Mouse (Mus musculus): ENCODE results near the gene Lrrc51. TPM values are rescaled to one million over a fixed set of nuclear protein-coding genes. Genes with fewer than 3 reads are reported as not detected.
A peak's percentile ranks its signal among the peaks of the same experiment; 100 is the strongest.
"Not testable (repeated sequence)": the region's sequence is repeated elsewhere in the genome, so short reads cannot be mapped to it uniquely, and the experiment has no call there.

Gene Lrrc51
- total RNA-seq, 2 experiments from 2014 or later, result 4.1 to 4.2 TPM

DNA sequence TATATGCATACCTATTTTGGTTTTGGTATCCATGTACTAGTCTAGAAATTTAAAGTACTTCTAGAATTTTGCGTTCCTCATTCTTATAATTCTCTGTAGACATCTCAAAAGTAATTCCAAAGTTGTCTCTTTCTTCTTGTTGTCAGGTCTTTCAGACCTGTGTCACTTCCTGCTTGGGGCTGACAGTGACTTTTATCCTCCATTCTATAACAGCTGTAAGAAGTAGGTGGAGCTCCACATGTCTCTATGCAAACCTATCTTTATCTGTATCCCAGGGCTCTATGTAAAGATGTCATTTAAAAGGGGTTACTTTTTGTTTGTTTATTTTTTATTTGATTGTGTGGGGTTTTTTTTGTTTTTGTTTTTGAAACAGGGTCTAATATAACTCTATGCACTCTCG lies 29.9 kb upstream of the Lrrc51 start:
- no peak for TF ChIP-seq CTCF (IDR thresholded peaks at IDR 0.05)
- DNase-seq, result no peak
- intact Hi-C loops (cut with DNase I), result no loop called here
- H3K27ac ChIP-seq, result no peak overlapping the region
- no peak overlapping the region for H3K4me3 ChIP-seq

- no peak overlapping the region for H3K4me3 ChIP-seq
- DNase-seq, result no peak
- intact Hi-C loops (cut with DNase I), result no loop called here
- no peak for TF ChIP-seq CTCF (IDR thresholded peaks at IDR 0.05)
- H3K27ac ChIP-seq, result no peak overlapping the region
Observed at GRCm38 (mm10) chr7:101962829-101963228, 29.1 kb upstream of the Lrrc51 start.

- intact Hi-C loops (cut with DNase I), result no loop called here
- Histone ChIP-seq H3K4me3 (no peak overlapping the region), H3K27ac (no peak overlapping the region)
- TF ChIP-seq CTCF (IDR thresholded peaks at IDR 0.05), result no peak
- DNase-seq, result no peak
Observed at GRCm38 (mm10) chr7:101956911-101957310, 23.2 kb upstream of the Lrrc51 start.

- DNase-seq, result no peak
- intact Hi-C loops (cut with DNase I), result no loop called here
- no peak for TF ChIP-seq CTCF (IDR thresholded peaks at IDR 0.05)
- Histone ChIP-seq H3K27ac (no peak overlapping the region), H3K4me3 (no peak overlapping the region)
Observed at GRCm38 (mm10) chr7:101956481-101956880, 22.8 kb upstream of the Lrrc51 start.

DNA sequence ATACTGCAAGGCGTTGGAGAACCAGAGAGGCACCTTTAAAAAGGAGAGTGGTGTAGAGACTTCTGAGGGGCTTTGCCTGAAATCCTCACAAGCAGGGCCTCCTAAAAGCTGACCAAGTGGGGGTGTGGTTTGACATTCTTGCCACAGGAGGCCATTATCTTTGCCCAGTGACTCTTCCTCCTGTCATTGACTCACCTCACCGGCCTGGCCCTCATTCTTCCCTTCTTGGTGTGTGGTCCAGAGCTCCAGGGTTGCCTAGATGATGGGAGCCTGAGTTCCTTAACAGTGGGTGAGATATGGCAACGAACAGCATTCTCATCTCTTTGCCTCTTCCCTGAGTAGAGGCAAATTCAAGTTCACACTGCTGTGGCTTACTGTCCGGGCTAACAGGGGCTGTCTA lies 22.2 kb upstream of the Lrrc51 start:
- no peak for DNase-seq
- no peak overlapping the region for H3K27ac ChIP-seq
- no peak overlapping the region for H3K4me3 ChIP-seq
- intact Hi-C loops (cut with DNase I), result no loop called here
- no peak for TF ChIP-seq CTCF (IDR thresholded peaks at IDR 0.05)

DNA sequence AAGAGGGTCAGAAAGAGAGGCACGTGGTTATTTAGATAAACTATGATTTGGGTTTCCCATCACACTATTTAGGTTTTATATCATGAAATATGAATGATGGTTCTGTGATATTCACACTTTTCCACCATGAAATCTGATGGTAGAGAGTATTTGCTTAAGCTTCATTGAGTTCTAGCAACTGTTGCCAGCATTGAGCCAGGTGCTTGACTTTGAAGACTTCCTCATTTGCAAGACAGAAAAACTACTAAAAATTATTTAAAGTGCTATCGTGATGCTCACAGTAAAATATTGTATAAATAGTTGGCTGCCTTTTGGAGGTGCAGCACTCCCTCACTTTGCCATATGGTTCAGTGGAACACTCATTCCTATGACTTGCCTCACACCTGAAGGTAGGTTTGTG lies 21.6 kb upstream of the Lrrc51 start:
- DNase-seq, result no peak
- Histone ChIP-seq H3K27ac (no peak overlapping the region), H3K4me3 (no peak overlapping the region)
- intact Hi-C loops (cut with DNase I), result no loop called here
- no peak for TF ChIP-seq CTCF (IDR thresholded peaks at IDR 0.05)

DNA sequence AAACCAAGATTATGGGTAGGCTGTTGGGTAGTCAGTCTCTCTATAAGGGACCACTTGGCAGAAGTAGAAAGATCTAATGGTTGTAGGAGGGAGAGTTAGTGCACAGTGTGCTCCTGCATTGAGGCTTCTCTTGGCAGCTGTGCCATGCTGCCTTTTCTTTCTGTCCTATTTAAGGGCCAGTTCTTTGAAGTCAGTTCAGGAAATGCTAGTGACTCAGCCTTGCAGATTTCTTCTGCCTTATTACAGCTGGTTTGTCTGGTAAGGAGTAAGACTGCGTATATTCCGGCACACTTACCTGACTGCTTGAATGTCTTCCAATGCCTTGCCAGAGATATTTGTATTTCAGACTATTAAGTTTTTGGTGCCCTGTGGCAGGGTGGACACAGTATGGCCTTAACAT lies 20.5 kb upstream of the Lrrc51 start:
- TF ChIP-seq CTCF (IDR thresholded peaks at IDR 0.05), result no peak
- Histone ChIP-seq H3K27ac (no peak overlapping the region; the same call in 1 of the 2 replicates), H3K4me3 (no peak overlapping the region)
- intact Hi-C loops (cut with DNase I), result no loop called here
- DNase-seq, result no peak

GRCm38 (mm10) chr7:101952098-101952497 lies 18.4 kb upstream of the Lrrc51 start:
- no peak for TF ChIP-seq CTCF (IDR thresholded peaks at IDR 0.05)
- no peak overlapping the region for H3K27ac ChIP-seq
- no peak for DNase-seq
- H3K4me3 ChIP-seq, result no peak overlapping the region
- intact Hi-C loops (cut with DNase I), result no loop called here

DNA sequence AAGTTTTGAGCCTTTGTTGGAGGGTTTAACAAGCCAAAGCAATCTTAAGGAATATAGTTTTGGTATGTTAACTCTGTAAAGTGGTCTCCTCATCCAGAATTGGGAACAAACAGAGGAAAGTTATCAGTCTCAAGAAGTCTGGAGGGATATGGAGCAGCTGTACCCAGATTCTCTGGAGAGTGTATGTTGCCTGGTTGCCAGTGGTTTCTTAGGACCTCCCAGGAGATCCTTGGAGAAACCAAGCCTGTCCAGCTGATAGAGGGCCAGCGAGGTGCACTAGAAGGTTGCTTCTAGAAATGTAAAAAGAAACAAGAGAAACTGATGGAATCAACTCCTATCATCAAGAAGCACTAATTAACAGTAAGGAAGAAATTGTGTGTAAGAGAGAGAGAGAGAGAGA lies 18.0 kb upstream of the Lrrc51 start:
- H3K27ac ChIP-seq, result 0 out of 2 replicates have a peak overlapping the region, but pooled peaks have one; percentile 16
- intact Hi-C loops (cut with DNase I), result no loop called here
- DNase-seq, result no peak
- no peak overlapping the region for H3K4me3 ChIP-seq
- no peak for TF ChIP-seq CTCF (IDR thresholded peaks at IDR 0.05)

GRCm38 (mm10) chr7:101949008-101949407 lies 15.3 kb upstream of the Lrrc51 start:
- H3K4me3 ChIP-seq; intact Hi-C loops (cut with DNase I); DNase-seq; H3K27ac ChIP-seq: not testable (repeated sequence)

- no peak for TF ChIP-seq CTCF (IDR thresholded peaks at IDR 0.05)
Observed at GRCm38 (mm10) chr7:101939758-101940157, 6.1 kb upstream of the Lrrc51 start.

GRCm38 (mm10) chr7:101938348-101938747 lies 4.7 kb upstream of the Lrrc51 start:
- DNase-seq, result no peak
- intact Hi-C loops (cut with DNase I), result no loop called here
- no peak for TF ChIP-seq CTCF (IDR thresholded peaks at IDR 0.05)
- Histone ChIP-seq H3K27ac (no peak overlapping the region), H3K4me3 (no peak overlapping the region)

More at GRCm38 (mm10) chr7:101939758-101940157, 6.1 kb upstream of the Lrrc51 start:
- no peak overlapping the region for H3K4me3 ChIP-seq
- DNase-seq, result no peak
- no peak overlapping the region for H3K27ac ChIP-seq
- intact Hi-C loops (cut with DNase I), result no loop called here

DNA sequence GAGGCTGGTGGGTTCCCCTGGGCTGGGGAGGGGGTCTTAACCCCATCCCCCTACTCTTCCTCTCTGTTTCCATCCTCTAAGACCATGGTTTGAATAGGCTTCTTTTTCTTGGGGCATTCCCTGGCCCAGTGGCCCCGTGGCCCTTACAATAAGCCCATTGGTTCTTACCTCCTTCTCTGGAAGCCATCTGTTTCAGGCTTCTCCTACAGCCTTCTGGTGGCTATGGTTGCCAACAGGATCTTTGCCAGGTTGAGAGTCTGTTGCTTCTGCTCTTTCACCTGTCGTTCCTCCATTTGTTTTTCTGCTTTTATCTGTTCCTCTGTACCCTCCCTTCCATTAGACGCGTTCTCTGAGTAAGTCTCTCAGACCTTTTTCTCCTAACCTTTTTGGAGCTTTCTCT lies 3.9 kb upstream of the Lrrc51 start:
- Histone ChIP-seq H3K27ac (no peak overlapping the region), H3K4me3 (no peak overlapping the region)
- intact Hi-C loops (cut with DNase I), result no loop called here
- TF ChIP-seq CTCF (IDR thresholded peaks at IDR 0.05), result no peak
- no peak for DNase-seq

DNA sequence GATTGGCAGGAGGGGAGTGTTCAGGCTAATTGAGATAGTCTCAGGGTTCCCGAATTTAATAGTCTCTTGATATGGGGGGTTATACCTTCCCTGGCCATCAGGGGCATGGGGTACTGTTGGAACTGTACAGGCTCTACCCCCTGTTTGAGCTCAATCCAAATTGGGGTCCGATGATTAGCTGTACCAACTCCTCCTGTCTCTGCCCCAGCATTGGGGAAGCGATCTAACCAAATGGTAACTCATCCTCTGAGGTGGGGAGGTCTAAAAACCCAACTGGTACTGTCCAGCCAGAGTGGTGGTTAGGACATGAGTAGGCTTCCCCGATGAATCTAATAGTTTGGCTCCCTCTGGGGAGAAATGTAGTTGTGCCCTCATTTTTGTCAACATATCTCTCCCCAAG lies 3.3 kb upstream of the Lrrc51 start:
- Histone ChIP-seq H3K4me3 (no peak overlapping the region), H3K27ac (no peak overlapping the region)
- intact Hi-C loops (cut with DNase I), result no loop called here
- no peak for TF ChIP-seq CTCF (IDR thresholded peaks at IDR 0.05)
- no peak for DNase-seq

- intact Hi-C loops (cut with DNase I), result loop anchor here (2.0 kb wide), 1 partner anchor 35 kb away; no protein-coding TSS in a partner anchor
- H3K4me3 ChIP-seq, result no peak overlapping the region
Observed at GRCm38 (mm10) chr7:101935957-101936356, 2.3 kb upstream of the Lrrc51 start.

More at GRCm38 (mm10) chr7:101935957-101936356, 2.3 kb upstream of the Lrrc51 start:
- DNase-seq, result no peak
- H3K27ac ChIP-seq, result no peak overlapping the region
- no peak for TF ChIP-seq CTCF (IDR thresholded peaks at IDR 0.05)

Measured in gastrocnemius, adult 2 months (tissue).